Mouse (Mus musculus) brain, adult 2 months (tissue): Measurements from ENCODE around the gene Cyfip2.
"Not testable (repeated sequence)": the region's sequence is repeated elsewhere in the genome, so short reads cannot be mapped to it uniquely, and the experiment has no call there.

Source experiments
- DNase-seq: peaks from one replicate; pipeline ENCODE4 v3.0.0; 2011; ENCODE audit warnings: low read depth, low spot score

The Cyfip2 gene

DNA sequence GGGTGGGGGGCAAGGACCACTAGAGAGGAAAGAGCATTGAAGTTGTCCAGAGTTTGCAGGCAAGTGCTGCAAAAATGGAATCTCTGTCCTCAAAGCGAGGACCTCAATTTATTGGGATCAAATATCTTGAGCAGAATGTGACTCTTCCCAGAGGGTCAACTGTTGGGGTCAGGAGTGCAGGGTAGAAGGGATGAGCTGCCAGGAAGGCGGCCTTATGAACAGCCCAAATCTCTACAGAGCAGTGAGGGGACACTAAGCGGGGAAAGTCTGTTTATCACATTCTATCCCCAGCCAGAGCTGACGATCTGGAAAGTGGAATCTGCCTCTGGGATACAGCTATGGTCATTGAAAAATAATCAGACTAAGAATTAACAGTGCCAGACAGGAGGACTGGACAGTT, 118.5 kb downstream of the Cyfip2 start:
- DNase-seq = no peak

DNA sequence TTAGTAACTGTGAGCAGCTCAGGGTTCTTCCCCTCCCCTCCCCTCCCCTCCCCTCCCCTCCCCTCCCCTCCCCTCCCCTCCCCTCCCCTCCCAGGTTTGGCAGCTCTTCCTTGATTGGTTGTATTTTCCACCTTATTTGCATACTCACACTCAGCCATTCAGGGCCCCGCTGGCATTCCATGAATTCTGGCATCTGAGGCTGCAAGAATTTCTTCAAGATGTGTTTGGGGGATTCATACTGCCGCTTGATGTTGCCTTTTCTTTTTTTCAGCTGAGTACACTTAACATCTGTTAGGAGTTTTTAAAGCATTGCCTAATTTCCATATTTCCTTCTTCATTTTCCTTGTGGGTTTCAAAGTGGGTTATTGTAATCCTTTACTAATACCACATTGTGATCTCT, 124.4 kb downstream of the Cyfip2 start:
- peak; percentile 51 for DNase-seq

DNA sequence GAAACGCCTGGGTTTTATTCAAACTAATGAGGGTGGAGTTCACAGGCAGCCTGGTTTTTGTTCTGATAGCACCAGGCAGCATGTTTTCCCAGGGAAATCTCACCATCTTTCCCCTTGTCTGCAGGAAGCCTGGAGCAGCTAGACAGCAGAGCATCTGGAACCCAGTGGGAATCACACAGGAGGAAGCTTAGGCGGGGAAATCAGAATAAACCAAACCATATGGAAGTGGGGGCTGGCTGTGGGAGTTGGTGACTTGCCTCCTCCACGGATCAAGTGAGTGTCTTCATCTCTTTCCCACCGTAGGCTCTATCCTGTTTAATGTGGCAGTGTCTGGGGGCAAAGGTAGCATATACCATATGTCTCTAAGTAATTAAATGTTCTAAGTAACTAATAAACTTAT, 127.2 kb downstream of the Cyfip2 start:
- DNase-seq = peak; percentile 85

DNA sequence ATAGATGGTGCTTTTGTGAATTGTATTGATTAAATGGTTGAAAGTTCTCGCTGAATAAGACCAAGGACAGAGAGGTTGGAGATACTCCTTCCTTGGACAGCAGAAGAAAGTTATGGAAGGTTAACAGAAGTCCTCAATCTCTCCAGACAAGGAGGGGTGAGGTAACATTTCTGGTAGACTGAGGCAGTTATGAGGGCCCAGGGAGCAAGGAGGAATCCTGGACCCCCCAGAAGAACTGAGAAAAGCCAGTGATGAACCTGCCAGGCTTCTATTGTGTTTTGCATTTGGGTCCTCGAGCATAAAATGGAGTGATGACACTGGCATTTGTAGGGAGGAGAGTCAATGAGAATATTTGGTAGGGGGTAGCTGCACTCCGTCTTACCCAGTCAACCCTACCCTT, 127.7 kb downstream of the Cyfip2 start:
- DNase-seq = no peak

DNA sequence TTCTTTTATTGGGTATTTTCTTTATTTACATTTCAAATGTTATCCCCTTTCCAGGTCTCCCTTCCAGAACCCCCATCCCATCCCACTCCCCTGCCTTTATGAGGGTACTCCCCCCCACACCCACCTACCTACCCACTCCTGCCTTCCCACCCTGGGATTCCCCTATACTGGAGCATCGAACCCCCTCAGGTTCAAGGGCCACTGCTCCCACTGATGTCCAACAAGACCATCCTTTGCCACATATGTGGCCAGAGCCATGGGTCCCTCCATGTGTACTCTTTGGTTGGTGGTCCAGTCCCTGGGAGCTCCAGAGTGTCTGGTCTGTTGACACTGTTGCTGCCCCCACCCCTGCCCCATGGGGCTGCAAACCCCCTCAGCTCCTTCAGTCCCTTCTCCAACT, 130.6 kb downstream of the Cyfip2 start:
- DNase-seq = not testable (repeated sequence)

DNA sequence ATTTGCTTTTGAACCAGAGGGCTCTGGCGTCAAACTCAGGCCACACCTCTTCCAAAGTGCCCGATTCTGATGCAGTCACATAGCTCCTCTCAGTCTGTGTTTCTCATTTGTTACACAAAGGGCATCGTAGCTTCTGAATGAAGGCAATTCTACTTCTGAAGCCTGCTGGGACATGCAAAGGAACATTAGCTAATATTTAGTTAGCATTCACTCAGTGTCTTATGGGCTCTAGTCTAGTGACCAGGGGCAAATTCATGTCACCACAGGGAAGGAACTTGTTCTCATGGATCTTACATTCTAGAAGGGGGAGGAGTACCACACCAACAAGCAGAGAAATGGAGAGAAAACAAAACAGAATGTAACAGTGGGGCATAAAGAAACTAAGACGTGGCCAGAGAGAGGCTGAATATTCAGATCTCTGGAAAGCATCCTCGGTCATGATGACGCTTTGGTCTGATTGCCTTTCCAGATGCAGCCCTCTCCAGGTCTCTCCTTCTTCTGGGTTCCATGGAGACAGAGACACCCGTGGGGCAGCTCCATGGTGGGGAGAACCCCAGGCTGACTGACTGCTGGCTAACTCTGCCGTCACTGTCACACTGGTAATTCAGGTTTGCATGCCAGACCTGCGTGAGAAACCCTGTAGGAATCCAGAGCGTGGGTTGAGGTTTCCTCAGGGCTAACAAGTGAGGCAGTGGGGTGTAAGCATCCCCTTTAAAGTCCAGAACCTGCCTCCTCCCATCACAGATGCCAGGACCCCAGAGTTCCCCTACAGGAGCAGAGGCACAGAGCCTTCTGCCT, 135.2 kb downstream of the Cyfip2 start:
- DNase-seq = no peak

DNA sequence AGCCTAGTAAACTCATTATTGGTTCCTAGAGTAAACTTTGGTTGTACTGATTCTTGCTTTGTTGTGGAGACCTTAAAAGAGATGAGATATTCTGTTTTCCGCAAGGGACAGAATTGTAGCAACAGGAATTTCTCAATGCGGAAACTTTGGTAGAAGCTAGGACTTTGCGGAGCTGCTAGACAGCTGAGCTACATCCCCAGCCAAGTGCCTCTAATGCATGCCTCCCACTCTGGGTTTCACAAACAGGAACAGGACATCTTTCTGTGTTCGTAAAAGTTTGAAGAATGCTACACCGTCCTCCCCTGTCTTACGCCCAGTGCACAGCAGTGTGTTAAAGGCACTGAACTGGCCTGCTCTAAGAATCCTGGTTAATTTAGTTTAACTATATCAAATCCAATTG, 136.5 kb downstream of the Cyfip2 start:
- DNase-seq = peak; percentile 31

DNA sequence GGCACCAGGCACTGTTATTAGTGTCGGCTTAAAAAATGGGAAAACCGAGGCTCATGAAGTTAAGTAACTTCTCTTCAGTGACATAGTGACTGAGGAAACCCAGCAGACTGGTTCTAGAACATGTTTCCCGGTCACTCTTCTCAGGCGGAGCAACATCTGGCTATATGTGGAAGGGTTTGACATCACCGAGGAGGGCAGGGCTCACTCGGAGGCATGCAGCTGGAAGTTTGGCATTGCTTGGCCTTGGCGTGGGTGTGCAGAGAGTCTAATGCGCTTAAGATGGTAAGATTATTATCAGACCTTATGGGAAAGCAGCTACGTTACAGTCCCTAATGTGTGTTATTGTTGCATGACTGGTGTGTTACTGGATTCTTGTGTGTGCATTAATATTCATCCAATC, 140.5 kb downstream of the Cyfip2 start:
- DNase-seq = no peak

DNA sequence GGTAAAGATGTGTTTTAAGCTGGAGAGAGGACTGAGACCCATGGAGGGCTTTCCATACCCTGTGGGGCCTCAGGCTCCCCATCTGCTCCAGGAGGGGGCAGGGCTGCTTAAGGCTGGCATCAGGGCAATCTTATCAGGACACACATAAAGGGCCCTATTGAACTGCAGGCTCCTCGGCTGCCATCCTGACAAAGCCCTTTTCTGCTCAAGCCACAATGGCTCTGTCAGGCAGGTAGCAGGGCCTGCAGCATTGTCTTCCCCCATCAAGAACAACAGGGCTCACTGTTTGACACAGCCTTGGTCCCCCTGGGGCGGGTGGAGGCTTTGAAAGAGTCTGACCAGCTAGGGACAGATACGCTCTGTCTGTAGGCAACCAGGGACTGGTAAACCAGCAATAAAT, 142.8 kb downstream of the Cyfip2 start:
- peak; percentile 90 for DNase-seq

DNA sequence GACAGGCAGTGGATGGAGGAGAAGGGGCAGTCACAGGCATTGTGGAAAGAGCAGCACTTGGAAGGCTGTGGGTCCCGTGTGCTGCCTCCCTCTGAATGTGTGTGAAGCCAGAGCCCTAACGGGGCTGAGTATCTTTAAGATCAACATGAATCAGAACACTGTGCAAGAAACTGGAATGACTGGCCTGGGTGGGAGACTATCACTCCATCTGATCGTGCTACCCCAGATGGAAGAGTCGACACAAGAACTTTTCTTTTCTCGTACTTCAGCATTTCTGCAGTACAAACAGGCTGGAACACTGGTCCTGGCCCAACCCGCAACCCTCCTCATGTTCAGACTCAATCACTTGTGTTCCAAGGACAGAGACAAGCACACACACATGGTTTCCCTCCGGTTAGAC, 144.2 kb downstream of the Cyfip2 start:
- DNase-seq = no peak

DNA sequence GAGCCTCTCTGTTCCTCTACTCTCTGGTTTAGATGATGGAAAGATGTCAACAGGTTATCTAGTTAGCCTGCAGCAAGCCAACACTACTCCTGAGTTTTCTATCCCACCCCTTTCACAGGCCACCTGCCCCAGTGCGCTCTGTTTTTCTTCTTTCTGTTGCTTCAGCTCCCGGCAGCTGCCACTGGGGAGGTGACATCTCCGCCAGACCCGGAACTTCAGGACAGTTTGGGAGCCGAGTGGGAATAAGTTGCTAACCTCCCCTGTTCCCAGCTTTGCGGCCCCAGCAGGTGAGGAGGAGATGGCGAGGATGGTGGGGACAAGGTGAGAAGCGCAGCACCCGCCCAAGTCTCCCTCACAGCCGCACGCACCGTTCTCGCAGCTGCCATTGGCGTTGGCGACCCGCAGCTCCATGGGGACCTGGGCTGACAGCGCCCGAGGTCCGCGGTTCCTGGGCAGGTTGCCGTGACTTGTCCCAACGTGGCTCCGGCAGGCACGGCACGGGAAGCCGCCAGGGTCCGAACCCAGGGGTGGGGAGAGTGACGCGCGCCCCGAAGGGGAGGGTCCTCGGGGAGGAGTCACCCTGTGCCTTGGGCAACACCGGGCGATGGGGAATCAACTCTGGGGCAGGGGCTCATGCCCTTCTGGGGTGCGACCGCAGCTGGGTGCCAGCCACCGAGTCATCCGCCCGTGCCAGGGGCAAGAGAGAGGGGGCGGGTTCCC, 146.6 kb downstream of the Cyfip2 start, which contains the start of gene Nipal4:
Gene Nipal4, minus strand, starts transcription at position 643 of the 720 bp plus-strand sequence.
- peak; percentile 52 for DNase-seq

DNA sequence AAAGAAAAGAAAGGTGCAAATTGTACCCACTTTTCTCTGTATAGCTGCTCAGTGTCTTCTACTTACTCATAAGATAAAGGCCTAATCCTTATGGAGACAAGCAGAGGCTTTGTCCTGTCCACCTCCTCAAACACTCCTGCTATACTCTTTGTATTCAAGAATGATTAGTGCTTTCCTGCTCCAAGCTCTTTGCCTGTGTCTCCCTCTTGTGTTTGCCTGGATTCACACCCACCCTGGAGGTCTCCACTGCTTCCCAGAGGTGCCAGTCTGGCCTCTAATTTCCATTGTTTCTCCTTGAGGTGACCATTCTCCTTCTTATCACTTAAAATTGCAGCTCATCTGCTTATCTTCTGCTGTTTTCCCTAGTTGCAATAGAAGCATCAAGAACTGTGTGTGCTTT, 155.2 kb downstream of the Cyfip2 start:
- DNase-seq = no peak

DNA sequence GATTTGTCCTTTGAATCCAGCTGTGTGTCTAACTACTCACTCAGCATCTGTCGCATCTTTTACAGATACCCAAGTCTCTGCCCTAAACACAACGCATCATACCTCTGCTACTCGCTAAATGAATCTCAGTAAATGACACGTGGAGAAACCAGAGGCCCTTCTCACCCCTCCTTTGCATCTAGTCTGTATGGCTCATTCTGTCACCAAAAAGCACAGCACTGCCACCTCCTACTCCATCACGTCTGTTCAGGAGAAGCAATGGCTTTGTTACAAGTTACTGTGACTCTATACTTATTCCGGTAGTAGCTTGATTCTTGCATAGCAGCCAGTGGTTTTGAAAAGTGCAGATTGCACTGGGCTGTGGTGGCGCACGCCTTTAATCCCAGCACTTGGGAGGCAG, 155.7 kb downstream of the Cyfip2 start:
- DNase-seq = peak; percentile 80

DNA sequence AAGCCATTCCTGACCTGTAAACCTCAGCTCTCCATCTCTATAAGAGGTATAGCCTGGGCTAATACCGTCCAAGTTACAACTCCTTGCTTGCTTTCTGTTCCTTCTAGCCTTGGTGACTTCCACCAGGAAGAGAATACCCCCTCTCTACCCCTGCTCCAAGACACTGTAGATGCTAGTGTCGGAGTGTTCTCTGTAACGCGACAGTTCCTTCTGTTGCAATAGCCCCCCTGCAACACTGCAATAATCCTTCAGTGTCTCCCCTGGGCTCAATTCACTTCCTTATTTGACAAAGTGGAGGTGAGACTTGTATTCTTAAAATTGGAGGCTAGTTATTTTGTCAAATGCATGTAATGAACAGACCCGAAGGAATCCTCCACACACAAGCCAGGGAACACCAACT, 166.0 kb downstream of the Cyfip2 start:
- no peak for DNase-seq

DNA sequence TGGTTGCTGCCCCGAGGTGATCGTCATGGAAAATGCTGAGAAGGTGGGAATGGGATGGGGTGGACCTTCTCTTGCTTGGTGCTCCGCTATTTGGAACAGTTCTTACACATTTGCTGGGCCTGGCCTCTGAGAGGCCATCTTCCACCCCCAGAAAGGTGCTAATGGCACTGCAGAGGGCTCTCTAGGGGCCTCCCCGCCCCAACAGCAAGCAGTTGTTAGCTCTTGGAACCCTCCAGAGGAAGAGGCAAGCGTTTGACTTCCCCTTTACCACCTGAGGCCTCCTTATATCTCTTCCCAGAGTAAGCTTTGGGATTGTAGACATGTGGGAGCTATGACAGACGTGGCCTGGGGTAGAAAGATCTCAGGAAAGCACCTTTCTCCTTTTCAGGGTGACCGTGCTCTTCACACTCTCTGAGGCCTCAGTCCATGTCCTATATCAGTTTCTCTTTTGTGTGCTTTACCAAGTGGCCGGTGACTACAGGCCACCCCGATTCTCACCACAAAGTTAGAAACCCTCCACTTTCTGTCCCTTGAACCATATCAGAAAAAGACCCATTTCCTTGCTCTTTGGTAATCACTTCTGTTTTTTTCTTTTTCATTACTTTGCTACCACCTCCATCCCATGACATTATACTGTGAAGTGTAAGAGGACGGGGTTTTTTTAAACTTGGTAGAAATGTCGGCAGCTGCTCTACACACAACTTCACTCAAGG, 167.3 kb downstream of the Cyfip2 start:
- DNase-seq = no peak
